Mouse (Mus musculus) liver, embryonic 13.5 days (tissue): ENCODE measurements around the gene Ankrd35. TPM values are rescaled to one million over a fixed set of nuclear protein-coding genes. Genes with fewer than 3 reads are reported as not detected.

Source experiments
- ATAC-seq: fragments of 200-750 bp; cut with Nextera tagmentation; 2 replicates; pipeline ENCODE4 v1.8.0; 2017; ENCODE audit warnings: low read depth, mild to moderate bottlenecking, moderate number of reproducible peaks, moderate library complexity
- DNase-seq: peaks from one replicate; pipeline ENCODE4 v3.0.0; 2022
- H3K27ac ChIP-seq: fragments of 300-500 bp; sonication (generic); 2 replicates; pipeline ENCODE4 v1.5.1; 2015; ENCODE audit warnings: moderate library complexity, mild to moderate bottlenecking, inconsistent platforms
- H3K27me3 ChIP-seq: fragments of 300-500 bp; sonication (generic); 2 replicates; pipeline ENCODE4 v1.6.1; 2015; ENCODE audit warnings: mild to moderate bottlenecking, inconsistent platforms
- H3K36me3 ChIP-seq: fragments of 300-500 bp; sonication (generic); 2 replicates; pipeline ENCODE4 v1.6.1; 2015; ENCODE audit warnings: mild to moderate bottlenecking, inconsistent platforms
- H3K4me1 ChIP-seq: fragments of 300-500 bp; sonication (generic); replicated peaks from 2 replicates; pipeline ENCODE4 v1.6.1; 2015; ENCODE audit warnings: inconsistent platforms
- H3K4me2 ChIP-seq: fragments of 300-500 bp; sonication (generic); 2 replicates; pipeline ENCODE4 v1.6.1; 2015; ENCODE audit warnings: inconsistent platforms, mild to moderate bottlenecking, moderate library complexity
- H3K4me3 ChIP-seq: fragments of 300-500 bp; sonication (generic); replicated peaks from 2 replicates; pipeline ENCODE4 v1.5.1; 2015; ENCODE audit warnings: mild to moderate bottlenecking, inconsistent platforms
- H3K9ac ChIP-seq: fragments of 300-500 bp; sonication (generic); 2 replicates; pipeline ENCODE4 v1.6.1; 2015; ENCODE audit warnings: mild to moderate bottlenecking, inconsistent platforms
- H3K9me3 ChIP-seq: fragments of 300-500 bp; sonication (generic); replicated peaks from 2 replicates; pipeline ENCODE4 v1.6.1; 2016; ENCODE audit warnings: inconsistent platforms
- WGBS: fragments of 180-500 bp; shearing (Covaris S2); methylation state at CpG from one replicate; pipeline ENCODE4 v1.1.7; 2015; ENCODE audit not compliant: insufficient replicate concordance; 5-methylcytosine and 5-hydroxymethylcytosine counted together
- polyA plus RNA-seq: library from polyadenylated mRNA; unstranded; fragments of >200 nt; fragmentation: Nextera tagmentation; extraction: Ambion mirVana; gene quantifications from 2 replicates; pipeline ENCODE4 v1.2.1, GENCODE M21; 2015

Ankrd35 gene
- polyA plus RNA-seq, 1 experiment from 2014 or later: 0.38 TPM

DNA sequence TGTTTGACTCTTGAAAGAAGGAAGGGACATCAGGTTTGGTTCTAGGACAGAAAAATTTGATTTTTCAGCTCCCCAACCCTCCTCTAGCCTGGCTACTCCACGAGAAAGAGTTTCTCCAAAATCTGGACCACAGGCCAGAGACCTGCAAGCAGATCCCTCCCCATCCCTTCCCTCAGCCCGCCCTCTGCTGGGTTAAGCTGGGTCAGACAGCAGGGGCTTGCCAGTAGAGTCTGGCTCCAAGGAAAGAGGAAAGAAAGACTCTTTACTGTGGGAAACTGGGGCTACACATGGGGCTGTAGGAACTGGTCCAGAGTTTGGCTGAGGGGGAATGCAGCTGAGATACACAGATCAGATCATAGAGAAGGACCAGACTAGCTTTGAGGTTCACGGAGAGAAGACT is 22.6 kb downstream of the Ankrd35 start:
- no peak for DNase-seq
- Histone ChIP-seq H3K36me3 (no peaks in the 10 kb centered on the region), H3K4me3 (no peak overlapping the region), H3K9ac (no peak overlapping the region), H3K27ac (no peak overlapping the region), H3K27me3 (peaks cover 13% of the 10 kb centered on the region), H3K4me1 (peaks cover 12% of the 10 kb centered on the region), H3K9me3 (no peaks in the 10 kb centered on the region), H3K4me2 (no peak overlapping the region)
- WGBS: 24% methylated on average over 3 of the region's 3 CpGs
- no peak for ATAC-seq

- no peak overlapping the region for H3K4me2 ChIP-seq
- H3K9ac ChIP-seq: no peak overlapping the region
- ATAC-seq (no peak), DNase-seq (no peak)
- 65% methylated on average over 1 of the region's 1 CpGs for WGBS
- H3K9me3 ChIP-seq: no peaks in the 10 kb centered on the region
- no peak overlapping the region for H3K4me3 ChIP-seq
- H3K4me1 ChIP-seq: peaks cover 19% of the 10 kb centered on the region
- peaks cover 11% of the 10 kb centered on the region; the same call in 1 of the 2 replicates for H3K27me3 ChIP-seq
- no peak overlapping the region for H3K27ac ChIP-seq
- no peaks in the 10 kb centered on the region for H3K36me3 ChIP-seq
These were observed 23.6 kb downstream of the Ankrd35 start for GRCm38 (mm10) chr3:96693579-96693978.

DNA sequence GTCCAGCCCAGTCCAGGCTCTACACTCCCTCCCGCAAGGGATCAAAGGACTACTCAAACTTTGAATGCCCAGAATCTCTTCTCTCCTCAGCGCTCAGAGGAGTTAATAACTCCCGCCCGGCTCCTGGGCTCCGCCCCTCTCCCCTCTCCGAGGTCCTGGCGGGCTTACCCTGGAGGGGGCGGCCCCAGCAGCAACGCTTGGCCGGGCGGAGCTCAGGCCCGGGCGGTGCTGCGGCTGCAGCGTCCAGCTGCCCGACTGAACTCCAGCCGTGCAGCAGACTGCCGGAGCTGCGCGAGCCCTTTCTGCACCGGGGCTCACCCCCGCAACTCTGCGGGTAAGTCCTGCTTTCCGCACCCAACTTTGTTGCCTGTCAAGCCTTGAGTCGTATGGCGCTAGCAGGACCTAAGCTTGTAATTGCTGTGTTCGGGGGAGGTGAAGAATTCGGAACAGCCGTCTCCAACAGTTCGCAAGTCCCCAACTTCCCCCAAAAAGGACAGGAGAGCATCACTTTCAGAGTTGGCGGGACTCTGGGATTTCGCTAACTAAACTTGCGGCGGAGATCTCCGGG is 26.4 kb downstream of the Ankrd35 start, which contains the start of gene Pias3:
Gene Pias3 (plus strand): TSS at position 187 of the 568 bp plus-strand sequence.
- Histone ChIP-seq H3K27ac (peak within 1 kb of the TSS; percentile 84), H3K4me3 (peak within 1 kb of the TSS; percentile 85), H3K27me3 (peaks cover 3% of the 10 kb centered on the region; the same call in 1 of the 2 replicates), H3K9ac (peak within 1 kb of the TSS; percentile 84), H3K36me3 (peaks cover 8% of the 10 kb centered on the region; the same call in 1 of the 2 replicates), H3K4me2 (peak within 1 kb of the TSS; percentile 97), H3K4me1 (peaks cover 19% of the 10 kb centered on the region), H3K9me3 (no peaks in the 10 kb centered on the region)
- WGBS: under 1% methylated on average over 35 of the region's 35 CpGs
- DNase-seq: peak; percentile 77
- ATAC-seq: peak; percentile 81

GRCm38 (mm10) chr3:96696766-96697732 is 27.1 kb downstream of the Ankrd35 start:
- Histone ChIP-seq H3K36me3 (peaks cover 16% of the 10 kb centered on the region; the same call in 1 of the 2 replicates), H3K4me3 (peak overlapping the region; percentile 85), H3K9ac (peak overlapping the region; percentile 84), H3K27me3 (peaks cover 3% of the 10 kb centered on the region; the same call in 1 of the 2 replicates), H3K4me1 (peaks cover 19% of the 10 kb centered on the region), H3K9me3 (no peaks in the 10 kb centered on the region), H3K4me2 (peak overlapping the region; percentile 97), H3K27ac (peak overlapping the region; percentile 84)
- WGBS: under 1% methylated on average over 84 of the region's 85 CpGs
- ATAC-seq (peak; percentile 90), DNase-seq (peak; percentile 84)

GRCm38 (mm10) chr3:96698993-96699690 is 29.2 kb downstream of the Ankrd35 start:
- H3K4me3 ChIP-seq: no peak overlapping the region
- no peak overlapping the region for H3K9ac ChIP-seq
- H3K27me3 ChIP-seq: no peaks in the 10 kb centered on the region
- H3K4me1 ChIP-seq: peaks cover 19% of the 10 kb centered on the region
- no peaks in the 10 kb centered on the region for H3K9me3 ChIP-seq
- no peak overlapping the region for H3K4me2 ChIP-seq
- ATAC-seq: no peak
- no peak overlapping the region for H3K27ac ChIP-seq
- WGBS: 69% methylated on average over 19 of the region's 19 CpGs
- DNase-seq: no peak
- H3K36me3 ChIP-seq: peaks cover 31% of the 10 kb centered on the region

DNA sequence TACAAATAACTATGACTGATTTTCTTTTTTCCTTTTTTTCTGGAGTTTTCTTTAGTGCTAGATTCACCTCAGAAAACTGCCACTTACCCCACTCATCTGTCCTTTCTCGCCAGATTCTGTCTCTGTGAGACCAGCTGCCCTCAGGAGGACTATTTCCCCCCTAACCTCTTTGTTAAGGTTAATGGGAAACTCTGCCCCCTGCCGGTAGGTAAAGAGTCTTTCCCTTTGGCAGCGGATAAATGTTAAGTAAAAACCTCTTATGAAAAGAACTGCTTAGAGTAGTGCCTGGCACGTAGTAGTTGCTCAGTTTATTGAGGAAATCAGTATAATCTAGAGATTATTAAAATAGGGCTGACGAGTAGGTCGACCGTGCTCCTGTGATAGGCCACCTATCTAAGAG is 30.4 kb downstream of the Ankrd35 start:
- 33% methylated on average over 7 of the region's 7 CpGs for WGBS
- Histone ChIP-seq H3K9me3 (no peaks in the 10 kb centered on the region), H3K27ac (no peak overlapping the region), H3K27me3 (no peaks in the 10 kb centered on the region), H3K36me3 (peaks cover 31% of the 10 kb centered on the region), H3K4me1 (peaks cover 19% of the 10 kb centered on the region), H3K4me3 (no peak overlapping the region), H3K4me2 (no peak overlapping the region), H3K9ac (no peak overlapping the region)
- ATAC-seq (no peak), DNase-seq (peak; percentile 29)

GRCm38 (mm10) chr3:96701003-96701402 is 31.1 kb downstream of the Ankrd35 start:
- DNase-seq (no peak), ATAC-seq (no peak)
- no peak overlapping the region for H3K27ac ChIP-seq
- H3K4me3 ChIP-seq: no peak overlapping the region
- peaks cover 31% of the 10 kb centered on the region for H3K36me3 ChIP-seq
- H3K9me3 ChIP-seq: no peaks in the 10 kb centered on the region
- WGBS: 84% methylated on average over 4 of the region's 4 CpGs
- H3K9ac ChIP-seq: no peak overlapping the region
- H3K27me3 ChIP-seq: no peaks in the 10 kb centered on the region
- H3K4me2 ChIP-seq: no peak overlapping the region
- peaks cover 14% of the 10 kb centered on the region for H3K4me1 ChIP-seq

DNA sequence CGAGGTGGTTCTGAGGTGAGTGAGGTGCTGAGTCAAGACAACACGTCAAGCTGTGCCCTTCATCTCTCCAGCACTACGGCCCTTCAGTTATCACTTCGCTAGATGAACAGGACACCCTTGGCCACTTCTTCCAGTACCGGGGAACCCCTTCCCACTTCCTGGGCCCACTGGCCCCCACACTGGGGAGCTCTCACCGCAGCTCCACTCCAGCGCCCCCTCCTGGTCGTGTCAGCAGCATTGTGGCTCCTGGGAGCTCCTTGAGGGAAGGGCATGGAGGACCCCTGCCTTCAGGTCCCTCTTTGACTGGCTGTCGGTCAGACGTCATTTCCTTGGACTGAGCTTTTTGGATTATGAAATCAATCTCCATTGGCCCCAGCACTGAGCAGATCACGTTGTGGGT is 34.8 kb downstream of the Ankrd35 start:
- DNase-seq: no peak
- 61% methylated on average over 11 of the region's 11 CpGs for WGBS
- no peak overlapping the region for H3K27ac ChIP-seq

GRCm38 (mm10) chr3:96706217-96706616 is 36.3 kb downstream of the Ankrd35 start:
- H3K27ac ChIP-seq: no peak overlapping the region
- H3K4me3 ChIP-seq: no peak overlapping the region
- H3K9ac ChIP-seq: no peak overlapping the region
- no peaks in the 10 kb centered on the region for H3K9me3 ChIP-seq
- peaks cover 13% of the 10 kb centered on the region for H3K4me1 ChIP-seq
- DNase-seq: no peak
- H3K27me3 ChIP-seq: peaks cover 22% of the 10 kb centered on the region
- peaks cover 41% of the 10 kb centered on the region for H3K36me3 ChIP-seq
- no peak overlapping the region for H3K4me2 ChIP-seq
- WGBS: 77% methylated on average over 11 of the region's 11 CpGs
- no peak for ATAC-seq

More for the DNA sequence above, 34.8 kb downstream of the Ankrd35 start:
- H3K9me3 ChIP-seq: no peaks in the 10 kb centered on the region
- H3K27me3 ChIP-seq: peaks cover 22% of the 10 kb centered on the region
- peaks cover 31% of the 10 kb centered on the region for H3K36me3 ChIP-seq
- no peak overlapping the region for H3K9ac ChIP-seq
- peaks cover 13% of the 10 kb centered on the region for H3K4me1 ChIP-seq
- no peak for ATAC-seq
- no peak overlapping the region for H3K4me3 ChIP-seq
- no peak overlapping the region for H3K4me2 ChIP-seq

GRCm38 (mm10) chr3:96706984-96707383 is 37.1 kb downstream of the Ankrd35 start:
- DNase-seq: no peak
- no peak overlapping the region for H3K4me2 ChIP-seq
- peaks cover 13% of the 10 kb centered on the region for H3K4me1 ChIP-seq
- no peak for ATAC-seq
- H3K36me3 ChIP-seq: peaks cover 41% of the 10 kb centered on the region
- no peak overlapping the region for H3K27ac ChIP-seq
- H3K9me3 ChIP-seq: no peaks in the 10 kb centered on the region
- no peak overlapping the region for H3K9ac ChIP-seq
- no peak overlapping the region for H3K4me3 ChIP-seq
- peaks cover 22% of the 10 kb centered on the region for H3K27me3 ChIP-seq
- 65% methylated on average over 7 of the region's 7 CpGs for WGBS
